Mouse (Mus musculus) erythroblast, embryonic 14.5 days (primary cell): ENCODE measurements around the gene Gchfr.

Experiments used
- GATA1 ChIP-seq: IDR thresholded peaks from 2 replicates; pipeline ENCODE4 v1.6.1; 2012; ENCODE audit warnings: low read length, inconsistent platforms, mixed read lengths
- TAL1 ChIP-seq: IDR thresholded peaks from 3 replicates; pipeline ENCODE4 v1.6.1; 2012; ENCODE audit warnings: low read length, inconsistent platforms, mixed read lengths

- no peak for TF ChIP-seq GATA1
- no peak for TF ChIP-seq TAL1
These were observed 10.6 kb upstream of the Gchfr start, which contains the start of gene Rmdn3 for GRCm38 (mm10) chr2:119156681-119157572.
